Mouse (Mus musculus): Measurements from ENCODE around the gene Ndufaf2.

Gene Ndufaf2

GRCm38 (mm10) chr13:108039375-108039774, 119.0 kb downstream of the Ndufaf2 start:
- no peak for DNase-seq (ENCODE audit: low spot score)

DNA sequence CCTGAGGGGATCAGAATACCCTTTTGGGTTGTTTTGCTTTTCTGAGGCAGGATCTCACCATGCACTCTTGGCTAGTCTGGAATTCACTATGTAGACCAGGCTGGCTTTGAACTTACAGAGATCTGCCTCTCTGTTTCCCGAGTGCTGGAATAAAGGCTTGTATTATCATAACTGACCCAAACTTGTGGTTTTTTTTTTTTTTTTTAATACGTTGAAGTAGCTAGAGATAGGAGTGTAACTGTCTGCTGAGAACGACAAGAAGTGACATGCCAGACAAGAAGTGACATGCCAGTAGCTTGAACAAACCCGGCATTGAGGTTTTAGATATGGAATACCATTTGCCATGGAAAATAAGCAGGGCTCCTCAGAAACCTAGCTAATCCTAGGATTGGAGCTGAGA, 125.6 kb downstream of the Ndufaf2 start:
- no peak for DNase-seq (ENCODE audit: low spot score)

- no peak for DNase-seq (ENCODE audit: low spot score)
Observed at GRCm38 (mm10) chr13:108025802-108026201, 132.6 kb downstream of the Ndufaf2 start.

DNA sequence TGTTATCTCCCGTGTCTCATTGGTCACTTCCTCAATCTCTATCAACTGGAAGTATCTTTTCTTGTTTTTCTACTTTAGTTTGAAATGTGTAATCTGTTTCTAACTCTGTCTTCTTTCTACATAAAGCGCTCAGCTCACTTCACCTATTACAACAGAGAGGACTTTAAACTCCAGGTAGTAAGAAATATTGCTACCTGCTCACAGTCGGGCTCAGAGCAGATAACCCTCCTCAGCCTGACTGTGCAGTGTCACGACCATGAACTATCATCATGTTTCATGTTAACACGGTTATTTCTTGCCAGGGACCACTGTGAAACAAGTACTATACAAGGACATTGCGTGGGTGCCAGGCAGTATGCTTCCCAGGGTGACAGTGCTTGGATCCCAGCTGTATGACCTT, 141.1 kb downstream of the Ndufaf2 start:
- DNase-seq (ENCODE audit: low spot score) = no peak

- no peak for DNase-seq (ENCODE audit: low spot score)
Observed at GRCm38 (mm10) chr13:108015166-108015565, 143.3 kb downstream of the Ndufaf2 start.

DNA sequence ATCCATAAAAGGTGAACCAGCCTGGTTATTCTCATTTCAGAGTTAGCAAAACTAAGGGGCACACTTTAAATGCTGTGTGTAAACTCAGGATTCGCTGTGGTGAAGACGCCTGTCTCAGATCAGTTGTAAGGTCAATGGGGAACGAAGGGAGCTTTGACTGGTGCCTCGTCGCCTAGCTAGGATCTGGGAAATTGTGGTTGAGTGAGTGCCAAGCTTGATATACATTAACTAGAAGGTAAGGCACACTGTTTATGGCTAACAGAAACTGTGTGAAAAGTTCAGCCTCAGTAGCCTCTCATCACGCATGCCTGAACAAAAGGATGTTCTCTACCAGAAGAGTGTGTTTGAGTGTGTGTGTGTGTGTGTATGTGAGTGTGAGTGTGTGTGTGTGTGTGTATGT, 144.6 kb downstream of the Ndufaf2 start:
- no peak for DNase-seq (ENCODE audit: low spot score)

GRCm38 (mm10) chr13:108013110-108013509, 145.3 kb downstream of the Ndufaf2 start:
- DNase-seq (ENCODE audit: low spot score) = no peak

DNA sequence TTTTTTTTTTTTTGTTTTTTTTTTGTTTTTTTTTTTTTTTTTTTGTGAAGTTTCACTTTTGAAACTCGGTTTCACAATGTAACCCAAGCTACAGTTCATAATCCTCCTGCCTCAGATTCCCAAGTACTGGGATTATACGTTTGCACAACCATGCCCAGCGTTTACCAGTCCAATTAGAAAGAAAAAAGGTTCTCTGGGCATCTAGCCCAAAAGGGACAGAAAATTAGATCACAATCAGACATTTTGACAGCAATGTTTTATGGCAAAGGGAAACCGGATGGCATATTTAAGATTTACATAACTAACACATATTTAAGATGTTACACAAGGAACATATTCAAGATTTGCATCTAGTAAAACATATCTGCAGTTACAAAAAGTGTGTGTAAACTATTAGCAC, 150.6 kb downstream of the Ndufaf2 start:
- no peak for DNase-seq (ENCODE audit: low spot score)

GRCm38 (mm10) chr13:107996301-107996700, 162.1 kb downstream of the Ndufaf2 start:
- DNase-seq (ENCODE audit: low spot score) = no peak

- DNase-seq (ENCODE audit: low spot score) = no peak
Observed at GRCm38 (mm10) chr13:107995211-107995610, 163.2 kb downstream of the Ndufaf2 start.

- no peak for DNase-seq (ENCODE audit: low spot score)
Observed at GRCm38 (mm10) chr13:107992573-107992972, 165.8 kb downstream of the Ndufaf2 start.

GRCm38 (mm10) chr13:107984641-107985040, 173.8 kb downstream of the Ndufaf2 start:
- no peak for DNase-seq (ENCODE audit: low spot score)

GRCm38 (mm10) chr13:107984186-107984585, 174.2 kb downstream of the Ndufaf2 start:
- no peak for DNase-seq (ENCODE audit: low spot score)

- DNase-seq (ENCODE audit: low spot score) = no peak
Observed at GRCm38 (mm10) chr13:107983231-107983847, 175.1 kb downstream of the Ndufaf2 start.

DNA sequence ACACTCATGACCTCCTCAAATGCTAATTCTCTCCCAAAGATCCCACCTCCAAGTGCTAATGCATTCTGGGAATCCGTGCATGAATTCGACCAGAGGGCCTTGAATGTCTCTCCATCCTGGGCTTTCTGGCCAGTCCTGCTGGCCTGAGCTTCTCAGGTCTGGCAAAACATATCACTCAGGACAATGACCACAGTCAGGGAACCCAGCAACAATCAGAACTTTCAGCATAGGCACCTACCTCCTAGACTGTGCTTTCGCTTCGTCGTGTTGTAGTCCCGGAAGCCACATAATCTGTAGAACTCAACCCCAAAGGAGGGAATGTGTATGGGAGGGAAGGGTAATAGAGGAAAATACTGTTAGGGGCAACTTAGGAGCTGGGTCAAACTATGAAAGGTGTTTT, 179.0 kb downstream of the Ndufaf2 start:
- no peak for DNase-seq (ENCODE audit: low spot score)

DNA sequence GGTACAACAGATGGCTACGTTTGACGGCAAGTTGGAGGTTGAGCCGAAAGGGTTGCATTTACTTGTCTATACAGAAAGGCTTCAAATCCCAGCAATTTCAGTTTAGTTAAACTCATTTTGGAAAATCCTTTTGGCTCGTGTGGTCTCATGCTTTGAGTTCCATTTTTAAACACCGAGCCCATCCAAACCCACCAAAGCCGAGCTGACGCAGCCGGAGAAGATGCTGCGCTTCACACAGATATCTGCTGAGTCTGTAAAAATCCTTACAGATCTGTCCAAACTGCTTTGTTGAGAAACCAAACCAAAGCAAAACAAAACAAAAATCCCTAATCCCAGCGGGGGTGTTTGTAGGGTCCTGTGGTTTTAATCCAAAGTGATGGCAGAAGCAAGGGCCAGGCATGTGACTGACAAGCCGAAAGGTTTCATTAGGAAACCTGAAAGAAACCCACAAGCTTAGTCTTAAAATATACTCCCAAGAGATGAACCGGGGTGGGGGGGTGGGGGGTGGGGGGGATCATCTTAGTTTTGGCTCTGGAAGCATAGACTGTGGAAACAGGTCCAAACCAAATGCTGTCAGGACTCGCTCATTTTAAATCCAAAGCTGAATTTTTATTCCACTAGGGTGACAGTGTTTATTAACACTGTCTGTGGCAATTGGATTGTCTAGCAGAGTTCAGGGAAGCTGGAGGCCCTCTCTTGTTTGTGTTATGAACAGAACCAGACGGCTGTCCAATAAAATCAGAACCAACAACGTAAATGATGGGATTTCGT, 181.4 kb downstream of the Ndufaf2 start:
- DNase-seq (ENCODE audit: low spot score) = no peak

DNA sequence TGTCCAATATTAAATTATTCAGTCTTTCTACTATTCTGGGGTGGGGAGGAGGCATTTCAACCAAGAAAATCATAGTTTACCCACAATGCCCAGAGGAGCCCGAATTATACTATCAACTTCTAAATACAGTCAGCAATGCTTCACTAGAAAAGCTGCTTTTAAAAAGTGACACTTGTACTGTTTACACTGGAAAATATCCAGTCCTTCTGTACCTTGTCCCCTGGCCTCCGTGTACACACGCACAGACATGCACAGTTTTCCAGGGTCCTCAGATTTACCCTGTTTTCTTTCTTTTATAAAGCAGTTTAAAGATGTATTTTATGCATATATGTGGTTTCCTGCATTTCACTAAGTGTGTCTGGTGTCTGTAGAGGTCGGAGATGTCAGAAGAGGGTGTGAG, 186.0 kb downstream of the Ndufaf2 start:
- no peak for DNase-seq (ENCODE audit: low spot score)

DNA sequence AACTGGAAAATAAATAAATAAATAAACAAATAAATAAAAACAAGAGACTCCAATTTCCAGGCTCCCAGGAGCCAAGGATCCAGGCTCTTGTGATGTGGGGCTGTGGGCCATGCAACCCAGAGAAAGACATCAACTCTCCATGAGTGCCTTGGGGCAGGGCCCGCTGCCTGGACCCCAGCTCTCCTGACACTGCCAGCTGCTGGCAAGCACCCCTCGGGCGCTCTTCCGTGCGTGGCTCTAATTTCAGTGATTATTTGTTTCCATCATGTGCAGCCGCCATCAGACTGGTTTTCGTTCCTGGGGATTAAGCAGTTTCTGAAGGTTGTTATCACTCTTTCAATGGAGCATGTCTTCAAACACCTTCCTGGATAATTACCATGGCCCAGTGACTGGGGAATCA, 186.6 kb downstream of the Ndufaf2 start:
- DNase-seq (ENCODE audit: low spot score) = no peak

GRCm38 (mm10) chr13:107970422-107971142, 187.8 kb downstream of the Ndufaf2 start:
- DNase-seq (ENCODE audit: low spot score) = no peak

DNA sequence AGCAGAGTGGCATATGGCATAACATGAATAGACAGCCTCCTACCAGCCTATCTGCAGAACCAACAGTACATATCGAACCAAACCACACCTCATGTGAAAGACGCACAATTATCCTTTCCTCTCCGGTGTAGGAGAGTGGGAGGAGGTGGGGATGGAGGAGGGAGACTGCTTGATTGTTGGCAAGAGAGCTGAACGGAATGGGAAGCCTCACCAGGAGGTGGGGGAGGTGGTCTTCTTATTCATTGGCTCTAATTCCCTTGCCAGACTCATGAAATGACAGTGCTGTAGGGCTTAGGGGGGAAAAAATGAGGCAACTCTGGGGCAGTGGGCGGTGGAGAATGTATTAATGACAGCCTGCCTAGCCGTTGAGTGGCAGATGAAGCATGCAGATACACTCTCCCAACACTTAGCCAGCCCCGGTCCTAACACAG, 188.4 kb downstream of the Ndufaf2 start:
- no peak for DNase-seq (ENCODE audit: low spot score)

DNA sequence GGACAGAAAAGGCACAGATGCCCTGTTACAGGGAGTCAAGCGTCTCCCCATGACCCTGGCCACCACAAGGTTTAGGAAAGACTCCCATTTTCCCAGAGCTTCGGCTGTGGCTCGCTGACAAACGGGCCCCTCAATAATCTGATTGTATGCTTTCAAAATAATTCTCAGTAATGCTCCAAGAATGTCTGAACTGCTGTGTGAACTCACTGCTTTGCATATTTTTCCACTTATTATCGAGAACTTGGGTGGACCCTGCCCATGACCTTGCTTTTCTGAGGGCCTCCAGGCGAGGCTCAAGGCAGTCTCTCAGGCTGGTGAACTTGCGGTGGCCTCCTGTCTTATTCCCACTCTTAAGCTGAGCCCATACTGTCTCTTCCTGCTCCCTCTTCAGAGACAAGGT, 193.8 kb downstream of the Ndufaf2 start:
- no peak for DNase-seq (ENCODE audit: low spot score)

DNA sequence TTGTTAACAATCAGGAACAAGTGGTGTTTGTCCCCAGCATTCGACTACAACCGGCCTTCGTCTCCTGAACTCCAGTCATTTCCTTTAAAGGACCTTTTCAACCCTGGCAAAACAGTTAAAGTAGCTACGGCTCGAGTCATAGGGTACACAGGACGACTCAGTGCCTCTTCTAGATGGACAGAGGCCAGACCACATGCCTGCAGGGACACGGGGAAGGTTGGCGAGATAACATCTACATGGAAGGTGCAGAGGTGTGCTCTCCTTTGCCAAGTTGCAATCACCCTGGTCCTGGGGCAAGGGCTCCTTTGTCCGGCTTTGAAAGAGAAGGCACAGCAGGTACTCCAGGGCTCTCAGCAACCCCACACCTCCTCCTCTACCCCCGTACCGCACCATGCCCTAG, 195.0 kb downstream of the Ndufaf2 start:
- no peak for DNase-seq (ENCODE audit: low spot score)

GRCm38 (mm10) chr13:107962741-107963140, 195.7 kb downstream of the Ndufaf2 start:
- no peak for DNase-seq (ENCODE audit: low spot score)

Data from MN1 (cell line).